Mouse (Mus musculus): ENCODE data around the gene Il2ra. TPM values are rescaled to one million over a fixed set of nuclear protein-coding genes. Genes with fewer than 3 reads are reported as not detected.

Gene Il2ra
- polyA plus RNA-seq, 1 experiment from 2014 or later, result 1.9 TPM

- Histone ChIP-seq H3K27ac (ENCODE audit: low read length) (no peak overlapping the region), H3K9me3 (ENCODE audit: control insufficient read depth, low read length) (no peaks in the 10 kb centered on the region), H3K27me3 (ENCODE audit: control insufficient read depth, insufficient read depth, low read depth, low read length) (no peaks in the 10 kb centered on the region), H3K4me1 (replicated peaks; ENCODE audit: control insufficient read depth, insufficient read depth, low read length) (no peaks in the 10 kb centered on the region), H3K36me3 (ENCODE audit: control insufficient read depth, insufficient read depth, low read length) (no peaks in the 10 kb centered on the region), H3K4me3 (ENCODE audit: low read length) (no peak overlapping the region), H3K4me2 (ENCODE audit: low read depth, low read length) (no peak overlapping the region), H3K9ac (ENCODE audit: low read length) (no peak overlapping the region)
- 74% methylated on average over 2 of the region's 2 CpGs for WGBS
- no peak for ATAC-seq (ENCODE audit: low read depth)
Measured at GRCm38 (mm10) chr2:11645297-11645696, 2.7 kb downstream of the Il2ra start.

GRCm38 (mm10) chr2:11651476-11651875 lies 8.9 kb downstream of the Il2ra start:
- no peak for ATAC-seq (ENCODE audit: low read depth)
- 39% methylated on average over 3 of the region's 3 CpGs for WGBS
- Histone ChIP-seq H3K27ac (ENCODE audit: low read length) (no peak overlapping the region), H3K27me3 (ENCODE audit: control insufficient read depth, insufficient read depth, low read depth, low read length) (no peaks in the 10 kb centered on the region), H3K36me3 (ENCODE audit: control insufficient read depth, insufficient read depth, low read length) (no peaks in the 10 kb centered on the region), H3K4me2 (ENCODE audit: low read depth, low read length) (no peak overlapping the region), H3K9ac (ENCODE audit: low read length) (no peak overlapping the region), H3K4me1 (replicated peaks; ENCODE audit: control insufficient read depth, insufficient read depth, low read length) (no peaks in the 10 kb centered on the region), H3K4me3 (ENCODE audit: low read length) (no peak overlapping the region), H3K9me3 (ENCODE audit: control insufficient read depth, low read length) (no peaks in the 10 kb centered on the region)

- no peak overlapping the region for H3K9ac ChIP-seq (ENCODE audit: low read length)
- no peaks in the 10 kb centered on the region for H3K4me1 ChIP-seq (replicated peaks; ENCODE audit: control insufficient read depth, insufficient read depth, low read length)
- no peaks in the 10 kb centered on the region for H3K9me3 ChIP-seq (ENCODE audit: control insufficient read depth, low read length)
- no peak overlapping the region for H3K4me2 ChIP-seq (ENCODE audit: low read depth, low read length)
- no peak overlapping the region for H3K4me3 ChIP-seq (ENCODE audit: low read length)
- no peaks in the 10 kb centered on the region for H3K36me3 ChIP-seq (ENCODE audit: control insufficient read depth, insufficient read depth, low read length)
- 82% methylated on average over 3 of the region's 3 CpGs for WGBS
- ATAC-seq (ENCODE audit: low read depth), result no peak
- H3K27ac ChIP-seq (ENCODE audit: low read length), result no peak overlapping the region
- no peaks in the 10 kb centered on the region for H3K27me3 ChIP-seq (ENCODE audit: control insufficient read depth, insufficient read depth, low read depth, low read length)
Measured at GRCm38 (mm10) chr2:11652196-11652595, 9.6 kb downstream of the Il2ra start.

- H3K4me3 ChIP-seq (ENCODE audit: low read length), result no peak overlapping the region
- no peak overlapping the region for H3K9ac ChIP-seq (ENCODE audit: low read length)
- no peak overlapping the region for H3K27ac ChIP-seq (ENCODE audit: low read length)
- ATAC-seq (ENCODE audit: low read depth), result no peak
- 54% methylated on average over 2 of the region's 2 CpGs for WGBS
- H3K9me3 ChIP-seq (ENCODE audit: control insufficient read depth, low read length), result no peaks in the 10 kb centered on the region
- no peaks in the 10 kb centered on the region for H3K27me3 ChIP-seq (ENCODE audit: control insufficient read depth, insufficient read depth, low read depth, low read length)
- H3K4me1 ChIP-seq (replicated peaks; ENCODE audit: control insufficient read depth, insufficient read depth, low read length), result no peaks in the 10 kb centered on the region
- H3K4me2 ChIP-seq (ENCODE audit: low read depth, low read length), result no peak overlapping the region
- H3K36me3 ChIP-seq (ENCODE audit: control insufficient read depth, insufficient read depth, low read length), result no peaks in the 10 kb centered on the region
Measured at GRCm38 (mm10) chr2:11652780-11653179, 10.2 kb downstream of the Il2ra start.

GRCm38 (mm10) chr2:11653330-11653729 lies 10.7 kb downstream of the Il2ra start:
- WGBS, result 17% methylated on average over 6 of the region's 6 CpGs
- H3K4me1 ChIP-seq (replicated peaks; ENCODE audit: control insufficient read depth, insufficient read depth, low read length), result no peaks in the 10 kb centered on the region

GRCm38 (mm10) chr2:11653780-11654179 lies 11.2 kb downstream of the Il2ra start:
- Histone ChIP-seq H3K27ac (ENCODE audit: low read length) (no peak overlapping the region), H3K4me1 (replicated peaks; ENCODE audit: control insufficient read depth, insufficient read depth, low read length) (no peaks in the 10 kb centered on the region), H3K4me2 (ENCODE audit: low read depth, low read length) (no peak overlapping the region), H3K27me3 (ENCODE audit: control insufficient read depth, insufficient read depth, low read depth, low read length) (no peaks in the 10 kb centered on the region), H3K9me3 (ENCODE audit: control insufficient read depth, low read length) (no peaks in the 10 kb centered on the region), H3K36me3 (ENCODE audit: control insufficient read depth, insufficient read depth, low read length) (no peaks in the 10 kb centered on the region), H3K9ac (ENCODE audit: low read length) (no peak overlapping the region), H3K4me3 (ENCODE audit: low read length) (no peak overlapping the region)
- ATAC-seq (ENCODE audit: low read depth), result no peak
- WGBS, result 71% methylated on average over 5 of the region's 5 CpGs

More at GRCm38 (mm10) chr2:11653330-11653729, 10.7 kb downstream of the Il2ra start:
- Histone ChIP-seq H3K4me2 (ENCODE audit: low read depth, low read length) (no peak overlapping the region), H3K27me3 (ENCODE audit: control insufficient read depth, insufficient read depth, low read depth, low read length) (no peaks in the 10 kb centered on the region), H3K4me3 (ENCODE audit: low read length) (no peak overlapping the region), H3K27ac (ENCODE audit: low read length) (no peak overlapping the region), H3K9me3 (ENCODE audit: control insufficient read depth, low read length) (no peaks in the 10 kb centered on the region), H3K9ac (ENCODE audit: low read length) (no peak overlapping the region), H3K36me3 (ENCODE audit: control insufficient read depth, insufficient read depth, low read length) (no peaks in the 10 kb centered on the region)
- no peak for ATAC-seq (ENCODE audit: low read depth)

GRCm38 (mm10) chr2:11654990-11655931 lies 12.7 kb downstream of the Il2ra start:
- no peaks in the 10 kb centered on the region for H3K27me3 ChIP-seq (ENCODE audit: control insufficient read depth, insufficient read depth, low read depth, low read length)
- no peaks in the 10 kb centered on the region for H3K4me1 ChIP-seq (replicated peaks; ENCODE audit: control insufficient read depth, insufficient read depth, low read length)
- no peak overlapping the region for H3K9ac ChIP-seq (ENCODE audit: low read length)
- H3K9me3 ChIP-seq (ENCODE audit: control insufficient read depth, low read length), result no peaks in the 10 kb centered on the region
- no peak for ATAC-seq (ENCODE audit: low read depth)
- no peaks in the 10 kb centered on the region for H3K36me3 ChIP-seq (ENCODE audit: control insufficient read depth, insufficient read depth, low read length)
- H3K27ac ChIP-seq (ENCODE audit: low read length), result no peak overlapping the region
- WGBS, result 50% methylated on average over 9 of the region's 9 CpGs
- no peak overlapping the region for H3K4me3 ChIP-seq (ENCODE audit: low read length)
- no peak overlapping the region for H3K4me2 ChIP-seq (ENCODE audit: low read depth, low read length)

GRCm38 (mm10) chr2:11657581-11657980 lies 15.0 kb downstream of the Il2ra start:
- ATAC-seq (ENCODE audit: low read depth), result no peak
- Histone ChIP-seq H3K4me1 (replicated peaks; ENCODE audit: control insufficient read depth, insufficient read depth, low read length) (no peaks in the 10 kb centered on the region), H3K27me3 (ENCODE audit: control insufficient read depth, insufficient read depth, low read depth, low read length) (no peaks in the 10 kb centered on the region), H3K9me3 (ENCODE audit: control insufficient read depth, low read length) (no peaks in the 10 kb centered on the region), H3K4me3 (ENCODE audit: low read length) (no peak overlapping the region), H3K27ac (ENCODE audit: low read length) (no peak overlapping the region), H3K9ac (ENCODE audit: low read length) (no peak overlapping the region), H3K4me2 (ENCODE audit: low read depth, low read length) (no peak overlapping the region), H3K36me3 (ENCODE audit: control insufficient read depth, insufficient read depth, low read length) (no peaks in the 10 kb centered on the region)
- WGBS, result 77% methylated on average over 2 of the region's 2 CpGs

- Histone ChIP-seq H3K4me3 (ENCODE audit: low read length) (no peak overlapping the region), H3K9ac (ENCODE audit: low read length) (no peak overlapping the region), H3K4me2 (ENCODE audit: low read depth, low read length) (no peak overlapping the region), H3K4me1 (replicated peaks; ENCODE audit: control insufficient read depth, insufficient read depth, low read length) (no peaks in the 10 kb centered on the region), H3K9me3 (ENCODE audit: control insufficient read depth, low read length) (no peaks in the 10 kb centered on the region), H3K27ac (ENCODE audit: low read length) (no peak overlapping the region), H3K36me3 (ENCODE audit: control insufficient read depth, insufficient read depth, low read length) (no peaks in the 10 kb centered on the region), H3K27me3 (ENCODE audit: control insufficient read depth, insufficient read depth, low read depth, low read length) (no peaks in the 10 kb centered on the region)
- WGBS, result 24% methylated on average over 2 of the region's 2 CpGs
- ATAC-seq (ENCODE audit: low read depth), result no peak
Measured at GRCm38 (mm10) chr2:11659263-11659662, 16.7 kb downstream of the Il2ra start.

Data from lung, embryonic 16.5 days (tissue).